Mouse (Mus musculus) stomach, postnatal 0 days (tissue): ENCODE data around the gene Hacl1. TPM values are rescaled to one million over a fixed set of nuclear protein-coding genes. Genes with fewer than 3 reads are reported as not detected.

Source experiments
- ATAC-seq: fragments of 200-750 bp; cut with Nextera tagmentation; 2 replicates; pipeline ENCODE4 v1.8.0; 2017; ENCODE audit not compliant: low FRiP score, low TSS enrichment
- DNase-seq: peaks from one replicate; pipeline ENCODE4 v3.0.0-alpha.2; 2016; ENCODE audit warnings: low spot score
- H3K27ac ChIP-seq: fragments of 300-500 bp; sonication (generic); replicated peaks from 2 replicates; pipeline ENCODE4 v1.5.1; 2014; ENCODE audit warnings: mild to moderate bottlenecking, control low read depth
- H3K27me3 ChIP-seq: fragments of 300-500 bp; sonication (generic); 2 replicates; pipeline ENCODE4 v1.6.1; 2014; ENCODE audit warnings: low read length; ENCODE audit not compliant: control insufficient read depth, insufficient read depth
- H3K36me3 ChIP-seq: fragments of 300-500 bp; sonication (generic); 2 replicates; pipeline ENCODE4 v1.6.1; 2014; ENCODE audit warnings: low read length, mixed read lengths; ENCODE audit not compliant: control insufficient read depth, insufficient read depth
- H3K4me1 ChIP-seq: fragments of 300-500 bp; sonication (generic); replicated peaks from 2 replicates; pipeline ENCODE4 v1.6.1; 2014; ENCODE audit warnings: antibody characterized with exemption; ENCODE audit not compliant: control insufficient read depth, insufficient read depth
- H3K4me2 ChIP-seq: fragments of 300-500 bp; sonication (generic); replicated peaks from 2 replicates; pipeline ENCODE4 v1.6.1; 2014; ENCODE audit warnings: low read depth, mild to moderate bottlenecking, control low read depth, moderate library complexity
- H3K4me3 ChIP-seq: fragments of 300-500 bp; sonication (generic); 2 replicates; pipeline ENCODE4 v1.5.1; 2014; ENCODE audit warnings: low read depth, low read length, control low read depth
- H3K9ac ChIP-seq: fragments of 300-500 bp; sonication (generic); 2 replicates; pipeline ENCODE4 v1.6.1; 2014; ENCODE audit warnings: mild to moderate bottlenecking, low read length, control low read depth, mixed read lengths
- H3K9me3 ChIP-seq: fragments of 300-500 bp; sonication (generic); 2 replicates; pipeline ENCODE4 v1.6.1; 2016; ENCODE audit warnings: low read length; ENCODE audit not compliant: control insufficient read depth
- CTCF ChIP-seq: IDR thresholded peaks from 2 replicates; pipeline ENCODE4 v1.5.1; 2016; ENCODE audit warnings: antibody characterized with exemption, low read depth, mild to moderate bottlenecking, moderate library complexity
- EP300 ChIP-seq: optimal IDR thresholded peaks from 2 replicates; pipeline ENCODE3; 2016; ENCODE audit warnings: antibody characterized with exemption
- WGBS: fragments of 180-500 bp; shearing (Covaris S2); extraction: QIAGEN DNeasy Blood & Tissue Kit; methylation state at CpG from one replicate; pipeline ENCODE4 v1.1.7; 2014; 5-methylcytosine and 5-hydroxymethylcytosine counted together
- polyA plus RNA-seq: library from polyadenylated mRNA; unstranded; fragments of >200 nt; fragmentation: Nextera tagmentation; extraction: Ambion mirVana; gene quantifications from 2 replicates; pipeline ENCODE4 v1.2.1, GENCODE M21; 2015

The Hacl1 gene
- polyA plus RNA-seq, 1 experiment from 2014 or later: 10.9 TPM

- H3K9me3 ChIP-seq: no peaks in the 10 kb centered on the region
- DNase-seq (no peak), ATAC-seq (no peak)
- H3K4me1 ChIP-seq: peaks cover 2% of the 10 kb centered on the region; the same call in 1 of the 2 replicates
- no peaks in the 10 kb centered on the region for H3K36me3 ChIP-seq
- no peak overlapping the region for H3K9ac ChIP-seq
- WGBS: 79% methylated on average over 5 of the region's 5 CpGs
- H3K27me3 ChIP-seq: no peaks in the 10 kb centered on the region
- H3K4me2 ChIP-seq: no peak overlapping the region
- H3K27ac ChIP-seq: no peak overlapping the region
- TF ChIP-seq EP300: no peak
- TF ChIP-seq CTCF: no peak
- H3K4me3 ChIP-seq: no peak overlapping the region
These were observed 13.7 kb upstream of the Hacl1 start for GRCm38 (mm10) chr14:31654816-31655215.

DNA sequence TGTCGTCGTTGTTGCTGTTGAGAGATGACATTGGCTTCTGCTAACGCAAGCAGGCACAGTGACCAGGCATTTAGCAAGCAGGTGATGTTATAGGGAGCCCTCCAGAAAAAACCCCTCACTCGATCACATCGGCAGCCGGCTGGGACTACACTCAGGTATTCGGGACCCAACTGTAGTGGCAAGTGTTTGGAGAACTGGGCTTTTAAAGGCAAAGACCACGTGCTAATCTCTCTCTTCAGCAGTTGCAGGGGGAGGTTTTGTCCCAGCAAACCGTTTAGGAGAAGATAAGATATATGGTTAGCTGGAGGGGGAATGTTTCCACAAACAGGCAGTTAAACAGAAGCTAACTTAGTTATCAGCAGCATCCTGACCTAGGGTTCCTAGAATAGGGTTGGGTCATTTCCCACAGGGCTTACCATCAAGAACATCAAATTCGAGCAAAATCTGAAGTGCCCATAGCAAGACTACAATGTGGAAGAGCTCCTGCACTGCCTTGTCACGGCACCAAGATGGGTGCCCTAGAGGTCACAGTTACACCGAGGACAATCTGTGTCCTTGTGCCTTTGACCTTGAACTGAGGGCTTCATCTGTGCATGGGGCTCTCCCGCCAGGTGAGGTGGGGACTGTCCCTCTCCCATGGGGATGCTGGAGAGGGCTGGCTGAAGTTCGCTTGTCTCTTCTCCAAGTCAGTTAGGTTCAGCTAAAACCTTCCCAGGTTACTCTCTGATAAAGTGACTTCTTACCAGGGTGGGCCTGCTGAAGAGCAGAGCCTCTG, 12.2 kb upstream of the Hacl1 start:
- Histone ChIP-seq H3K4me3 (no peak overlapping the region), H3K9ac (no peak overlapping the region), H3K4me2 (no peak overlapping the region), H3K27ac (no peak overlapping the region), H3K4me1 (peaks cover 2% of the 10 kb centered on the region; the same call in 1 of the 2 replicates), H3K36me3 (no peaks in the 10 kb centered on the region), H3K27me3 (no peaks in the 10 kb centered on the region), H3K9me3 (no peaks in the 10 kb centered on the region)
- ATAC-seq (no peak), DNase-seq (no peak)
- no peak for TF ChIP-seq CTCF
- 75% methylated on average over 14 of the region's 14 CpGs for WGBS

GRCm38 (mm10) chr14:31652624-31653023, 11.5 kb upstream of the Hacl1 start:
- H3K4me3 ChIP-seq: no peak overlapping the region
- H3K36me3 ChIP-seq: no peaks in the 10 kb centered on the region
- no peak overlapping the region for H3K9ac ChIP-seq
- no peak for DNase-seq
- no peak for ATAC-seq
- H3K4me2 ChIP-seq: no peak overlapping the region
- TF ChIP-seq EP300 (no peak), CTCF (no peak)
- peaks cover 2% of the 10 kb centered on the region; the same call in 1 of the 2 replicates for H3K4me1 ChIP-seq
- H3K27ac ChIP-seq: no peak overlapping the region
- 68% methylated on average over 1 of the region's 1 CpGs for WGBS
- no peaks in the 10 kb centered on the region for H3K27me3 ChIP-seq
- no peaks in the 10 kb centered on the region for H3K9me3 ChIP-seq

GRCm38 (mm10) chr14:31652106-31652505, 11.0 kb upstream of the Hacl1 start:
- H3K27ac ChIP-seq: no peak overlapping the region
- H3K4me3 ChIP-seq: no peak overlapping the region
- no peak overlapping the region for H3K9ac ChIP-seq
- TF ChIP-seq EP300 (no peak), CTCF (no peak)
- H3K36me3 ChIP-seq: no peaks in the 10 kb centered on the region
- no peak for ATAC-seq
- no peaks in the 10 kb centered on the region for H3K9me3 ChIP-seq
- 60% methylated on average over 5 of the region's 5 CpGs for WGBS
- no peak for DNase-seq
- no peaks in the 10 kb centered on the region for H3K27me3 ChIP-seq
- H3K4me1 ChIP-seq: no peaks in the 10 kb centered on the region
- H3K4me2 ChIP-seq: no peak overlapping the region

DNA sequence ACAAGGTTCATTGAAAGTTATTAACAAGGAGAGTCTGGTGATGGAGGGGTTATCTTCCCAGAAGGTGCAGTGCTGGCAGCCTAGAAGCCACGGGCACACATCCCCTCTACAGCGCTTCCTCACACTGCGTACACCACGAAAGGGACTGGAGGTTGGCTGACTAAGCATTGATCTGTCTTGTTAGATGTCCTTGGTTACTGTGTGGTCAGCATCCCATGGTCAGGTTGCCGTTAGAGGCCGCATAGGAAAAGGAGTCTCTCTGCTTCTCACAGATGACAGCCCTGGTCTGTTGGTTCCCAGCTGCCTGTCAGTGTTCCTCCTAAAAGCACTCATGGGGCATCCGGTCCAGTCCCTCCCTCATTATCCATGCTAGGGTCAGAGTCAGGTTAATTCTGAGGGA, 10.1 kb upstream of the Hacl1 start:
- no peak for TF ChIP-seq CTCF
- no peak for TF ChIP-seq EP300
- H3K36me3 ChIP-seq: no peaks in the 10 kb centered on the region
- no peak overlapping the region for H3K9ac ChIP-seq
- H3K4me1 ChIP-seq: no peaks in the 10 kb centered on the region
- H3K27ac ChIP-seq: no peak overlapping the region
- H3K27me3 ChIP-seq: no peaks in the 10 kb centered on the region
- ATAC-seq (no peak), DNase-seq (no peak)
- H3K9me3 ChIP-seq: no peaks in the 10 kb centered on the region
- H3K4me2 ChIP-seq: no peak overlapping the region
- 67% methylated on average over 7 of the region's 7 CpGs for WGBS
- H3K4me3 ChIP-seq: no peak overlapping the region

DNA sequence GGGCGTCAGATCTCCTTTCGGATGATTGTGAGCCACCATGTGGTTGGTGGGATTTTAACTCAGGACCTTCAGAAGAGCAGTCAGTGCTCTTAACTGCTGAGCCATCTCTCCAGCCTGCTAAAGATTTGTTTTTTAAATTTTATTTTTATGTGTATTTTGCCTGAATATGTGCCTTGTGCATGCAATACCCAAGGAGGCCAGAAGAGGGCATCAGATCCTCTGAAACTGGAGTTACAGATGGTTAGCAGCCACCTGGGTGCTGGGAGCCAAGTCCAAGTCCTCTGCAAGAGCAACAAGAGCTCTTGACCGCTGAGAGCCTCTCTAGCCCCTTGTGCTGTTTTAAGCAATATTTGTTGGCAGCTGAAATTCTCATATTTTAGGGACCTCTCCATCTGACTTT, 9.3 kb upstream of the Hacl1 start:
- Histone ChIP-seq H3K36me3 (no peaks in the 10 kb centered on the region), H3K4me2 (no peak overlapping the region), H3K9ac (no peak overlapping the region), H3K4me3 (no peak overlapping the region), H3K27ac (no peak overlapping the region), H3K9me3 (no peaks in the 10 kb centered on the region), H3K4me1 (no peaks in the 10 kb centered on the region), H3K27me3 (no peaks in the 10 kb centered on the region)
- DNase-seq (no peak), ATAC-seq (no peak)
- TF ChIP-seq EP300: no peak
- TF ChIP-seq CTCF: peak; percentile 50
- 96% methylated on average over 3 of the region's 3 CpGs for WGBS
